Mouse (Mus musculus) liver, postnatal 0 days (tissue): ENCODE data around the gene Gm49361.

Experiments
- CTCF ChIP-seq: sonication (generic); IDR thresholded peaks from 2 replicates; pipeline ENCODE4 v1.5.1; 2016; ENCODE audit warnings: antibody characterized with exemption, low read depth
- EP300 ChIP-seq: IDR thresholded peaks from 2 replicates; pipeline ENCODE4 v1.6.1; 2016; ENCODE audit warnings: antibody characterized with exemption, low read depth, mild to moderate bottlenecking

GRCm38 (mm10) chr14:57615828-57616227, 130.1 kb downstream of the Gm49361 start:
- TF ChIP-seq EP300 (no peak), CTCF (no peak)
